Mouse (Mus musculus) NIH3T3 (cell line): ENCODE results near the gene Poldip3.

Source experiments
- DNase-seq: peaks from one replicate; pipeline ENCODE4 v3.0.0-alpha.2; 2012; ENCODE audit warnings: low read depth

Gene Poldip3

DNA sequence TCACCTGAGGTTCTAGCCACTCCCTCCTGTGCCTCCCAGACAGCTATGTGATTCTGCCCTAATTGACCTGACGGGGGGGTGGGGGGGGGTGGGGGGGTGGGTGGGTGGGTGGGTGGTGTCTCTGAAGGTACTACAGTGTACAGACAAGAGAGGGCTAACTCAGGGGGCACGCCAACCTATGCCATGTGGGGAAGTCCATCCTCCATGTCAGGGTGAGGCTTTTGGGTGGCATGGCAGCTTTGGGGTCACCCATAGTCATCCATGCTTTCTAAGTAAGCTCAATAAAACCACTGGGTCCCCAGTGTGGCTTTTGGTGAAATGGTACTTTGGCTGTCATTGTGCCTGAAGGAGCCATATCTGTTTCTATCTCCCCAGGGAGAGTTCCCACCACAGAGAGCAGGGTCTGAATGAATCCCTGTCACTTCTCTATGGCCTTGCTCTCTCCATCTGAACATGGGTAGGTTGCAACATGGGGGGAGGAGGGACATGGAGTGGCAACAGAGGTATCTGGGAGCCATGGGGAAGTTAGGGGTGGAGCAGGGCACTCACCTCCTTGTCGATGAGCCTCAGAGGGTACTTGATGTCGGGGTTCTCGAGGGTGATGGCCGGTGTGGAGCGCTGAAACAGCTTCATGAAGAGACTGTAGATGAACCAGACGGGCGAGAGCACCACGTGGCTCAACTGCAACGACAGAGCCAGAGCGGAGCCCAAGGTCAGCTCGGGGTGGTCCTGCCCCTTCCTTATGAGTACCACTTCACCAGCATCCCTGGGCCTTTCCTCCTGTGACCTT lies 16.5 kb upstream of the Poldip3 start:
- no peak for DNase-seq

DNA sequence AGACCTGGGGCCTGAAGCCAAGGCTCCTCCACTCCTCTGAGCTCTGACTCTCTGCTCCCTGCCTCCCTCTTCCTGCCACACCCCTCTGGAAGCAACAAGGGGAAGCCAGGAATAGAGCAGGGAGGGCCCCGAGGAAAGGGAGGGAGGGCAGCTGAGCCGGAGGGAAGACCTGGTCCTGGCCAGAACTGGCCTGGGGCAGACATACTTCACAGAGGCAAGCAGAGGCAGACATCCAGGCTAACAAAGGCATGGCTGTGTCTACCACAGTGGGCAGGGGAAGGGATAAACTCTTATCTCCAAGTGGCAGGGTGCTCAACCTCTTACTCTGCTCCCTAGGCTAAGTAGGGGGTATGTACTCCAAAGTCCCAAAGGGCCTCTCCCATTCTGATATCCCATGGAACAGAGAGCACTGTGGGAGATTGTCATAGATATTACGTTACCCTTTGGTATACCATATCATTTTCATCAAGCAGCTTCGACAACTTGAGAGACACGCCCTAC lies 15.8 kb upstream of the Poldip3 start:
- DNase-seq = peak; percentile 74

DNA sequence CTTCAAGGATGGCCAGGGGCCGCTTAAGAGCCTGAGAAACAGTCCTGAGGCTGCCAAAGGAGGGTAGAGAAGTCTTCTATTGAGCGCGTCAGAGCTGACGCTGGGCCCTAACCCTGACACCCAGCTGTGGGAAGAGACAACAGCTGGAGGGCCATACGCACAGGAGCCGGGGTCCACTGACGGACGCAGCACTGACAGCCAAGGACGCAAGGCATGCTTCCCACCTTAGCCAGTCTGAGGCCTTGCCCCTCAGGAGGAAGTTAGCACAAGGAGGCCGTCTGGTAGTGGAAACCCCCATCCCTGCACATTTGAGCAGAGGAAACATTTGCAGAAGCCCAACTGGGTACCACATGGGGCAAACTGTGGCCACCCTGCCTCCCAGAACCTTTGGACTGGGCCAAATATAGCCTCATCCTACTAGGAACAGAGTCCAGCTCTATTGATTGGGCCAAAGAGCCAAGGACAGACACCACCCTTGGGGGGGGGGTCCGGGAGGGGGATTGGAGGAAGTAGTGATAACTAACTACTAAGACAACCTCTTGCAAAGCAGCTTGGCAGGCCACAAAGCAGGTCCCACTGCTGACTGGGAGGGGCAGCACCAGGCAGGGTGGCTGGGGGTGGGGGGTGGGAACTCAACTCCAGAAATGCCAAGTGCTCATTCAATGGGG lies 13.8 kb upstream of the Poldip3 start:
- no peak for DNase-seq

DNA sequence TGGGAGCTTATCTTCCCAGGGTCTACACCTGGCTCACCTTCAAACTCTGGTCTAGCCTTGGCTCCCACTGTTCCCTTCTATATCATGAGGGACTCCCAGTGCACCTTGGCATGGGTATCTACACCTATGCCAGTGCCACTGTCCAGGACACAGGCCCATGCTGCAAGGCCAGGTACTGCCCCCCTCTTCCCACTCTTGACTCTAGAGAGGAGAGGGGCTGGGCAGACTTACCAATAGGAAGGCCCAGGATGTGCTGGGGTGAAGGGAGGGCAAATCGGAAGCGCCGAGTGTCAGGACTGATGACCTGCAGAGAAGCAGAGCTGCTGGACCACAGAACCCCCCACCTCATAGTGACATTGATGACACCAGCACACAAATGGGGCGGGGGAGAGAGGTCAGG lies 12.8 kb upstream of the Poldip3 start:
- DNase-seq = no peak

DNA sequence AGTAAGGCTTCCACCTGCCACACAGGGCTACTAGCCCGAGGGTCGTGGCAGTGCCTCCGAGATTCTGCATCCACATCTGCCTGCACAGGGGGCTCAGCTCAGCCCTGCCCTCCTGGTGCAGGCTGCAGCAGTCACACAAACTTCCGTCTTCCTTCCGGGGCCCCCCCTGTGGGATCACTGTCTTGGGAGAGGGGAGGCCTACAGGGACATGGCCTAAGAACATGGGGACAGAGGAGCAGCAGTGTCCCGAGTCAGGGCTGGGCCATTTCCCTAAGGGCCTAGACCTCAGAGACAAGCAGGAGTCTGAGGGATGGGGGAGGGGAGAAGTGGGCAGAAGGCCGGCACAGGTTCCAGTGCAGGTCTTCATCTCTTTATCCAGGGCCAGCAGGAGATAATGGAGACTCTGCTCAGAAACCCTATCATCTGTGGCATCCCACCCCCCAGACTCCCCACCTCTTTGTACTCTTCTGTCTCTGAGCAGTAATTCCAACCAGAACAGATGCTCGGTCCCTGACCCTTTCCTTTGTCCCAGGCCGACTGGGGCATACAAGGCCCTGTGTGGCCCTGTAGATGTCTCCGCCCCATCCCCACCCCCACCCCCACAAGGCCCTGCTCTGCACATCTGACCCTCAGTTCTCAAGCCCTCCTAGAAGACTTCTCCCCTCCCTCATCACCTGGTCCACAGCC lies 12.0 kb upstream of the Poldip3 start:
- DNase-seq = no peak

DNA sequence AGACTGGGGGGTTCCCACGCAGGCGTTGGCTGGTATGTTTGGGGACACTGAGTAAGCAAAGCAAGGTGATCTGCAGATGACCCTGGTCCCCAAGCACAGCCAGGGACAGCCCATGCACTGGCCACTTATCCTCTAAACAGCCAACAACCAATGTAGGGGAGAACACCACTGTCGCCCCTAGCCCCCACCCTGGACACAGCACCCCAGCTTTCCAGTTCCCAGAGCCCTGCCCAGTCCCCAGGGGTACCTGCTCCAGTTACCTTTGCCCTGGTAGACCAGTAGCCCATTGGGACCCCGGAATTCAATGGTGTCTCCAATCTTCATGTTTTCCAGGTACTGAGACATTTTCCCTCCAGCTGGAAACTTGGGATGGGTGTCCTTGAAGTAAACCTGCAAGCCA lies 11.4 kb upstream of the Poldip3 start:
- DNase-seq = no peak

DNA sequence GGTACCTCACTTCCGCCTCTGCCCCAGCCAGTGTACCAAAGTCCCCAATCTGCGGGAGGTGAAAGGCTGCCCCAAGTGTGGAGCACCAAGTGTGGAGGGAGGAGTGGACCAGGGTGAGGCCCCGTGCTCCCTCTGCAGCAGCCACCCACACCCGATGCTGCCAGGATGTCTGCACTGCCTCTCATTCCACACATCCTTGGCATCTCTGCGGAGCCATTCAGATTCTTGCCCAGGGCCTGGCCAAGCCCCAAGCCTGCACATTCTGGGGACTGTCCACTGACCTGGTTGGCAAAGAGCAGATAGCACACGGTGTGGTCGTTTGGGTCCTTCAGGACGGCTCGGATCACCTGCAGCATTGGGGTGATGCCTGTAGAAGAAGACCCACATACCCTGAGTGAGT lies 10.6 kb upstream of the Poldip3 start:
- DNase-seq = no peak

DNA sequence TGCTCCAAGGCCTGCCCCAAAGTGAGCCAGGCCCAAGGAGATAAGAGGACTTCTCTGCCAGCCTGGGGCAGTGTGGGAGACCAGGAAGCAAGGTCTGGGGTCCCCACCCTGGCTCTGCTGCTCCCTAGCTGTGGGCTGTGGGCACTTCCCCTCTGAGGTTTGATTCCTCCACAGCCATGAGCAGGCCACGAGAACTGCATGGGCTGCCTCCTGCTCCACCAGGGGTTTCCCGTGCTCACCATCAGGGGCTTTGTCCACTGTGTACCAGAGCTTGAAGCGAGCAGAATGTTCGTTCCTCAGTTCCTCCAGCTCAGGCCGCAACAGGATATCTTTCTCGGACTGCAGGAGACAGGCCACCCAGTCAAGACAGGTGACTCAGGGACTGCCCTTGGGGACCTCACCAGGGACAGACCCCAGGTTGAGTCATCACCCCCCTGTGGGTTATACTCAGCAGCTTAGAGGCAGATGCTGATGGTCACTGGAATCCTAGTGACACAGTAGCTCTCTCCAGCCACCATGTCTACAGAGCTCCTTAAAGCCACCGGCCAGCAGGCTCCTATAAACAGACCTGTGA lies 9.5 kb upstream of the Poldip3 start:
- no peak for DNase-seq

DNA sequence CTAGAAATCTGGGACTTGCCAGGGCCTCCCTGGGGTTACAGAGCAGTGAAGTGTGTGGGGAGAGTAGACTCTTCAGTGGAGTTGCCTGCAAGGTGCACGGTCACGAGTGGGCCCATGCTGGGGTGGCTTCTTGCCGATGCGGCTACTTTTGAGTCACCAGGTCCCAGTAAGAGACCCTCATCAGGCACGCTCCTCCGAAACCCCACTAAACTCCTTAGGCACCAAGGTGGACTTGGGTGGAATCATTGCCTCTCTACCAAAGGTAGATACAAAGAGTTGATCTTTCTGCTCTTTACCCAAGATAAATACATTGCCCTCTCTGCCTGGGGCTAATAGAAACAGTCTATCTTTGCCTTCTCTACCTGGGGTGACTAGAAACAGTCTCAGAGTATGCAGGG lies 8.5 kb upstream of the Poldip3 start:
- DNase-seq = no peak

DNA sequence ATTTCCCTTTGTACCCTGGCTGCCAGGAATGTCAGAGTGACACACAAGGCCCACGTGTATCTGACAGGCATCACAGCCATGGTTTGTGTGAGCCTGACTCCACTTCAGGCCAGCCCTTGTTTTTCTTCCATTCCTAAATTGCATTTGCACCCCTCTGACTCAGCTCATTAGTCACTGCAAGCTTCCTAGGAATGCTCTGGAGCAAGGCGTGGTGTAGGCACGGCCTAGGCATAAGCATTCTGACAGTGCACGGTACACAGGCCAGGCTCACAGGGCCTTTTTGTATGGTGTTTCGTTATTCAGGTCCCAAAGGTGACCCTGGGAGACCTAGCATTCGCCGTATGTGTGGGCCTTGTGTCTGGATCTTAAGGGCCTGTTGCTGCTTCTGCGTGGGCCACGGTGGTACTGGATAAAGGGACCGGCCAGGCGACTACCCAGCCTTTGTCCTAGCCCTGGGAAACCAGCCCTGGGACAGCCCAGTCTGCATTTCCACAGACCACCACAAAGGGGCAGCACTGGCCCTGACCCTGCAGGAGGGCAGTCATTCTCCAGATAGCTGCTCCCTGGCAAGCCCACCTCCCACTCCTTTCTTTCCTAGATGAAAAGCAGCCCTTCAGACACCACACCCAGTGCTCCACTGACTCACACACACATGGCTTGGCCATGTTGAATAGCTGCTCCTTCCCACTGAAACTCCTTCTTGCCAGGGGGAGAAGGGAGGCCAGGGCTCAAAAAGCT lies 7.9 kb upstream of the Poldip3 start:
- peak; percentile 92 for DNase-seq

DNA sequence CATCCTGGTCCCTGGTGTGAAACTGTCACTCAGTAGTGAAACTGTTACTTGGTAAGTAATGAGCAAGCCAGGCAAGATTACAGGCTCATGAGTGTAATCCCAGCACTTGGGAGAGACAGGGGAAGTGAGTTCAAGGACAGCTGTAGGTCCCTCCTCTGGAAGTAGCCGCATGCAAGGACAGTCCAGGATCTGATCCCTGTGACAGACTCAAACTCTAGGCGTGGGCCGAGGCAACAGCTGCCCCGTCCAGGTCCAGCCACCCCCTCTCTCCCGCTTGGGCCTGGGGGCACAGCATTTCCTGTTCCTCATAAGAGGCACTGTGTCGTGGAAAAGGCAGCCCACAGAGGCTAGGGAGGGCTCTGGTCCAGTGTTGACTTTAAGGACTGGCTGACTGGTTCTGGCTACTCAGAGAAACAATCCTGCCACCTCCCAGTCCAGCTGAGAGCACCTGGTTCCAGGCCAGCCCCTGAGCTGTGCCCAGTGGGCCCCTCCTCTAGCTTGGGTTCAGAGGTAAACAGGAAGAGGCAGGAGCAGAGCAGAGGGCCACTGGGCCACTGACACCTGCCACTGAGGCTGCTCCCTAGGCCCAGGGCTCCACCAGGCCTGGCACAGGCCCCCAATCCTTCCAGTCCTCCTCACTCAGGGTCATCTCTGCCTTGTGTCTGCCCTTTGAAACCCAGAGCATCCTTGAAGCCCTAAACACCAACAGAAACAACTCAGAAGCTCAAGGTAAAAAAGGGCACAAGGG lies 6.7 kb upstream of the Poldip3 start:
- no peak for DNase-seq

DNA sequence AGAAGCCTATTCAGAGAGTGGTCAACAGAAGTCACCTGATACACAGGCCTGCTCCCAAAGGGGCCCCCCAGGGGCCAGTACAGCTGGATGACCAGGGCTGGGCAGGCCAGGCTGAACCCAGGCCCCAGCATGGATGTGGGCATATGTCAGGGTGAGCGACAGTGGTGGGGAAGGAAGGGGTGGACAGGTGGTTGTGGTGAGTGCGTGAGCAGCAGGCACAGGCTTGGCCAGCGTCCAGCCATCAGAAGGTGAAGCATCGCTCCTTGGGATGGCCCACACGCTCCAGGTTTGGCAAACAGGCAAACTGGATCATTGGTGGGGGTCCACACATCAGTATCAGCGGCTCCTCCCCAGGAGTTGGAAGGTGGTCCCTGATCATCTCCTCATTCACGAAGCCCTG lies 5.1 kb upstream of the Poldip3 start:
- DNase-seq = no peak

DNA sequence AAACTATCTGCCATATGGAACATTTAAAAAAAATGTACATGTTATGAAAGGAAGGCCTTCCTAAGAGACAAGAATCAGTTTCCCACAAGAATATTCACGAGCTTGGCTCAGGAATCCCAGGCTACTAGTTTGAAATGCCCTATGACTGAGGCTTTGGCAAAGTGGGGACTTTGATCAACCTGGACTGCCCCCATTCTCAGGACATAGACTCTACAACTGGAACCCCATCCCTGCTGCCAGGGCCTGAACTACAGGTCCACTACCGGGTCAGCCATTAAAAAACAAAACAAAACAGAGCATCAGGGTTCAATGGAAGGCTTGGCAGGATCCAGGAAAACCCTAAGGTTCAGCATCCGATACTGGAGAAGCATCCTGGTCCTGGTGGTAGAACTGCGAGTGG lies 1.5 kb upstream of the Poldip3 start:
- no peak for DNase-seq

DNA sequence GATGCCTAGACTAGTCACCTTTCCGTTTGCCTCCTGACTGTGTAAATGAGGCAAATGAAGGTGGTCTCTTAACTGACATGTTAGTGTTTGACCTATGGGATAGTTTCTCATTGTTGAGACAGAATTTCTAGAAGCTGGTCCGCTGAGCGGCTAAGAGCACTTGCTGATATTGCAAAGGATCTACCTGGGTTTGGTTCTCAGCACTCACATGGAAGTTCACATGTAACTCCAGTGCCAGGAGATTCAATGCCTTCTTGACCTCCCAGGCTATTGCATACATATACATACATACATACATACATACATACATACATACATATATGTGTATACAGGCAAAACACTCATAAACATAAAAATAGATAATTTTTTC lies 874 bp upstream of the Poldip3 start:
- DNase-seq = no peak

DNA sequence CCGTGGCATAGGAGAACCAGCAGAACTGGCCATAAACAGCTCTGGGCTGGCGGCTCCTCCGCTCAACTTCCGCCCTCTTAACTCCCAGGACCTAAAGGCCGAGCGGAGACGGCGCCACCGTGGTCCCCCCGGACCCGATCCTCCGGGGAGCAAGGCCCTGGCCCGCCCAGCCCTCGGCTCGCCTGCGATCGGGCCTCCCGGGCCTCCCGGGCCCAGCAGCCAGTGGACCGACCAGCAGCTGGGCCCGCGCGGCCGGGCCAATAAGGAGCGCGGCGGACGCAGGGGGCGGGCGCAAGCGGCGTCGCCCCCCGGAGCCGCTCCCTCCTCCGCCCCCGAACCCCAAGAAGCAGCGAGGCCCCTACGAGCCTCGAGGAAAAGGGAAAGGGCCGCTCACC lies 386 bp downstream of the Poldip3 start:
- no peak for DNase-seq

DNA sequence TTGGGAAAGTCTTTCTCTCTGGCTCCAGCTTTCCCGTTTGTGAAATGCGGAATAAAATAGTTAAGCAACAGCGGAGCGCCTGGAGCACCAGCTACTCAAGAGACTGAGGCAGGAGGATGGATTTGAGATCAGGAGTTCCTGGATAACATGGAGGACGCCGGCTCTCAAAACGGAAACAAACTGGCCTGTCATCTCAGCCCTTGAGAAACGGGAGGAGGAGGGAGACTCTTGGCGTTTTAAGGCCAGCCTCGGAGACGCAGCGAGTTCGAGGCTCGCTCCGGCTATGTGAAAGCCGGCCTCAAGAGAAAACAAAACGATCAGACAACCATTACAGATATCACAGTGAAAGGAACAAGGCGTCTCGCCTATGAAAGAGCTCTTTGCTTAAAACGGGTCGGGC lies 789 bp downstream of the Poldip3 start:
- peak; percentile 58 for DNase-seq

DNA sequence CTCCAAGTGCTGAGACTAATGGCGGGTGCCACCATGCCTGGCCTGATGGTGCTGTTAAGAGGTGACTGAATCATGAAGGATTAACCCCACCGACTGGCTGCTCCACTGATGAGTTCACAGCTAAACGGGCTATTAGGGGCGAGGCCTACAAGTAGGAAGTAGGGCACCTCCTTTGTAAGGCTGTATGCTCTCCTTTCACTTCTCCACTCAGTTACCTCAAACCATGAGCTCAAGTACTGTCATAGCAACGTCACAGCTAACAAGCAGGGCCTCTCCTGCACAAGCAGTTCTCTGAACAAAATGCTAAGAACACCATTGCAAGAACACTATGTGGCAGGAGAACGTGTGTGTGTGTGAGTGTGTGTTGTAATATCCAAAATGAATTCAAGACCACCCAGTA lies 3.6 kb downstream of the Poldip3 start:
- DNase-seq = no peak

DNA sequence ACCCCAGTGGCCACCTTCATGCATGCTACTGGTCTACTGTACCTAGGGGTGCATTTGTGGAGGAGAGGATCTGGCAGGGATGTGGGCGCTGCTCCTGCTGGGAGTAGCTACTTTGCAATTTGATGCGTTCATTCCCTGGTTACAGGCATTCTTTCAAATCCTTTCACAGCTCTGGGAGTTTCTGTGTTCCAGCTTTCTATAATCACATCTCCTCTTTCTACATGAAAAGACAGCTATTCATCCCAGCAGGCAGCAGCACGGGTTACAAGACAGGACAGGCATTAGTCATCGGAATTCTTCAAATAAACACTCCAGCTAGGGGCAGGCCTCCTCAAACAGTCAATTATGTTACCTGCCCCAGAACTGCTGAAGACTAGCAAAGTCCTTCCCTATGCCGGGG lies 6.3 kb downstream of the Poldip3 start:
- DNase-seq = peak; percentile 78

DNA sequence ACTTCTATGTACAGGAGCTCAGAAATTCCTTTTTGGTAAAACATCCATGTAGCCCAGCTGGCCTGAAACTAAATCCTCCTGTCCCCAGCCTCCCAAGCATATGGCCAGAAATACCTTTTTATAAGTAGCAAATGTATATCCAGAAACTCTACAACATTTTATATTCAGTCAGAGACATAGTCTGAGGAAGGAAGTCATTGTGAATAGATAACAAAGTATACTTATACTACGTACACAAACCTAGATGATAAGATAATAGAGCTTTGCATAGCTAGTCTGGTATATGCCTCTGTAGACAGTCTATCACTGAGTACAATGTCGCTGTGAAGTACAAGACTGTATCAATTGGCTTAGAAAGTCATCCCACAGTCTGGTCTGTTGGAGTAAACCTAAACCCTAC lies 13.5 kb downstream of the Poldip3 start:
- DNase-seq = no peak

DNA sequence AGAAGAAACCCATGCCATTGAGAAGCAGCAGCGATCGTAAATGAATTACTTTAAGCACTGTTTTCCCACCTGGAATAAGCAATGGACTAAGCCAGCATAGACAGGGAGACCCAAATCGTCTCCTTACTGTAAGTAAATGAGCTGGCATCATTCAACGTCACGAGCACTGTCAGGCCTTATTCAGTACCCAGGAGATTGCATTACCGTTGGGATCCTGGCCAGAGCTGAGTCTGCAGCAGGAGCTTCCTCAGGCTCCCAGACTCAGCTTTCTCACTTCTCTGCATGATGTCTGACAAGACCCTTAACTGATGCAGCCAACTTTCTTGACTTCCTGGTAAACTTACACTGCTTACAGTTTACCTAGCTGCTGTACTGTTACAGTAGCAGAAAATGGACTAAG lies 14.5 kb downstream of the Poldip3 start:
- DNase-seq = no peak

DNA sequence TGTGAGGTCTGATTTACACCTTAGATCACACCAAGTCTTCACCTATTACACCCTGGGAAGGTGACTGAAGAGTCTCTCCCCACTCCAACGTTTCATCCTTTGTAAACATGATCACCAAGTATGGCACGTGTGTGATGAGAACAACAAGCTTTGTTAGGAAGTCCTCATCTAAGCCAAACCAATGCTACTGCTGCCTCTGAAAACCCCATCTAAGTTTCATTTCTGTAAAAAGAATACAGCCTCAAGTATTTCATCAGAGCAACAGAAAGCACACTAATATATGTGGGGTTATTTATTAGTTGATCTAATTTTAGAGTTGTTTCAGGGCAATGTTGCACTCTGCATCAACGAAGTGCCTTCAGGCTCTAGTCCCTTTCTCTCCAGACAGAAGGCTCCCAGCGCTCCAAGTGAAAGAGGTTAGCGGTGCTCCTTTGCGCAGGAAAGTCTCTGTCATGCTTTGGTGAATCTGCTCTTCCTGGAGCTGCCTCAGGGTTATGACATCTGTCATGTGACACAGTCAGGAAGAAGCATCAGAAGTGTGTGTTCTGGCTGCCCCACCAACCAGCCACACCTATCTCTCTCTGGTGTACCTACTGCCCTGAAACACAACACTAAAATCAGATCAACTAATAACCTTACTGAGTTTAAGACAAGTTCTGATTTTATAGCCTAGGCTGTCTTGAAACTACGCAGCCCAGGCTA lies 19.5 kb downstream of the Poldip3 start:
- DNase-seq = no peak
